Mouse (Mus musculus) intestine, embryonic 14.5 days (tissue): ENCODE measurements around the gene Prpsap1. TPM values are rescaled to one million over a fixed set of nuclear protein-coding genes. Genes with fewer than 3 reads are reported as not detected.

Experiments
- ATAC-seq: fragments of 200-750 bp; cut with Nextera tagmentation; replicated peaks from 2 replicates; pipeline ENCODE4 v1.8.0; 2017; ENCODE audit warnings: low read depth, moderate number of reproducible peaks, moderate TSS enrichment, moderate library complexity; ENCODE audit not compliant: low FRiP score, low TSS enrichment
- DNase-seq: peaks from one replicate; pipeline ENCODE4 v3.0.0-alpha.2; 2018; ENCODE audit warnings: low spot score
- H3K27ac ChIP-seq: fragments of 300-500 bp; sonication (generic); 2 replicates; pipeline ENCODE4 v1.5.1; 2014; ENCODE audit warnings: low read depth, mild to moderate bottlenecking, control low read depth
- H3K27me3 ChIP-seq: fragments of 300-500 bp; sonication (generic); replicated peaks from 2 replicates; pipeline ENCODE4 v1.6.1; 2014; ENCODE audit warnings: low read length, control low read depth; ENCODE audit not compliant: control insufficient read depth, insufficient read depth
- H3K36me3 ChIP-seq: fragments of 300-500 bp; sonication (generic); 2 replicates; pipeline ENCODE4 v1.6.1; 2014; ENCODE audit warnings: low read length, control low read depth; ENCODE audit not compliant: control insufficient read depth, insufficient read depth
- H3K4me1 ChIP-seq: fragments of 300-500 bp; sonication (generic); replicated peaks from 2 replicates; pipeline ENCODE4 v1.6.1; 2014; ENCODE audit warnings: low read length, control low read depth, mixed read lengths; ENCODE audit not compliant: control insufficient read depth, insufficient read depth
- H3K4me2 ChIP-seq: fragments of 300-500 bp; sonication (generic); 2 replicates; pipeline ENCODE4 v1.6.1; 2014; ENCODE audit warnings: low read length
- H3K4me3 ChIP-seq: fragments of 300-500 bp; sonication (generic); 2 replicates; pipeline ENCODE4 v1.5.1; 2014; ENCODE audit warnings: low read depth, low read length, control low read depth, mixed read lengths
- H3K9ac ChIP-seq: fragments of 300-500 bp; sonication (generic); 2 replicates; pipeline ENCODE4 v1.6.1; 2014; ENCODE audit warnings: mild to moderate bottlenecking, low read length
- H3K9me3 ChIP-seq: fragments of 300-500 bp; sonication (generic); 2 replicates; pipeline ENCODE4 v1.6.1; 2016; ENCODE audit warnings: low read length, control low read depth; ENCODE audit not compliant: control insufficient read depth
- WGBS: fragments of 180-500 bp; shearing (Covaris S2); extraction: QIAGEN DNeasy Blood & Tissue Kit; methylation state at CpG from one replicate; pipeline ENCODE4 v1.1.7; 2014; 5-methylcytosine and 5-hydroxymethylcytosine counted together
- polyA plus RNA-seq: library from polyadenylated mRNA; unstranded; fragments of >200 nt; fragmentation: Nextera tagmentation; extraction: Ambion mirVana; gene quantifications from 2 replicates; pipeline ENCODE4 v1.2.1, GENCODE M21; 2014

Prpsap1 gene
- polyA plus RNA-seq, 1 experiment from 2014 or later, result 207 TPM

GRCm38 (mm10) chr11:116532810-116533338, 38.9 kb upstream of the Prpsap1 start:
- H3K27ac ChIP-seq, result no peak overlapping the region
- ATAC-seq, result peak; percentile 37; the same call in 1 of the 2 replicates
- under 1% methylated on average over 50 of the region's 50 CpGs for WGBS

GRCm38 (mm10) chr11:116532262-116532809, 38.3 kb upstream of the Prpsap1 start:
- H3K27ac ChIP-seq, result no peak overlapping the region
- peak overlapping the region; percentile 98 for H3K4me2 ChIP-seq
- peak overlapping the region; percentile 49 for H3K4me3 ChIP-seq
- ATAC-seq, result peak; percentile 16; the same call in 1 of the 2 replicates
- peak; percentile 77 for DNase-seq
- no peaks in the 10 kb centered on the region for H3K36me3 ChIP-seq
- peaks cover 23% of the 10 kb centered on the region for H3K4me1 ChIP-seq
- peaks cover 45% of the 10 kb centered on the region for H3K27me3 ChIP-seq
- H3K9ac ChIP-seq, result peak overlapping the region; percentile 42
- H3K9me3 ChIP-seq, result no peaks in the 10 kb centered on the region
- WGBS, result under 1% methylated on average over 30 of the region's 30 CpGs

More at GRCm38 (mm10) chr11:116532810-116533338, 38.9 kb upstream of the Prpsap1 start:
- Histone ChIP-seq H3K9me3 (no peaks in the 10 kb centered on the region), H3K36me3 (no peaks in the 10 kb centered on the region), H3K4me2 (peak overlapping the region; percentile 98), H3K27me3 (peaks cover 45% of the 10 kb centered on the region), H3K4me1 (peaks cover 23% of the 10 kb centered on the region), H3K9ac (peak overlapping the region; percentile 42), H3K4me3 (peak overlapping the region; percentile 49)
- DNase-seq, result peak; percentile 82

- Histone ChIP-seq H3K27me3 (peaks cover 45% of the 10 kb centered on the region), H3K9me3 (no peaks in the 10 kb centered on the region), H3K27ac (no peak overlapping the region), H3K4me3 (peak overlapping the region; percentile 49), H3K4me1 (peaks cover 23% of the 10 kb centered on the region), H3K36me3 (no peaks in the 10 kb centered on the region), H3K9ac (peak overlapping the region; percentile 34), H3K4me2 (peak overlapping the region; percentile 98)
- no peak for ATAC-seq
- WGBS, result 2% methylated on average over 48 of the region's 48 CpGs
- DNase-seq, result peak; percentile 70
These were observed 37.6 kb upstream of the Prpsap1 start for GRCm38 (mm10) chr11:116531371-116532191.

GRCm38 (mm10) chr11:116530187-116531147, 36.5 kb upstream of the Prpsap1 start, which contains the start of gene Sphk1:
Sphk1 (plus strand) TSS chr11:116530925.
- 35% methylated on average over 11 of the region's 11 CpGs for WGBS
- peak within 1 kb of the TSS; percentile 49 for H3K4me3 ChIP-seq
- H3K9ac ChIP-seq, result peak within 1 kb of the TSS; percentile 34
- H3K36me3 ChIP-seq, result no peaks in the 10 kb centered on the region
- no peak within 1 kb of the TSS for H3K27ac ChIP-seq
- peaks cover 23% of the 10 kb centered on the region for H3K4me1 ChIP-seq
- ATAC-seq (no peak), DNase-seq (peak; percentile 63)
- H3K27me3 ChIP-seq, result peaks cover 45% of the 10 kb centered on the region
- no peaks in the 10 kb centered on the region for H3K9me3 ChIP-seq
- peak within 1 kb of the TSS; percentile 98 for H3K4me2 ChIP-seq

GRCm38 (mm10) chr11:116528636-116529320, 34.8 kb upstream of the Prpsap1 start:
- H3K9me3 ChIP-seq, result no peaks in the 10 kb centered on the region
- DNase-seq (no peak), ATAC-seq (no peak)
- no peak overlapping the region for H3K4me2 ChIP-seq
- H3K36me3 ChIP-seq, result no peaks in the 10 kb centered on the region
- H3K4me3 ChIP-seq, result no peak overlapping the region
- peaks cover 41% of the 10 kb centered on the region for H3K27me3 ChIP-seq
- no peak overlapping the region for H3K27ac ChIP-seq
- H3K4me1 ChIP-seq, result peaks cover 21% of the 10 kb centered on the region
- H3K9ac ChIP-seq, result no peak overlapping the region
- WGBS, result 91% methylated on average over 8 of the region's 8 CpGs

GRCm38 (mm10) chr11:116523699-116524189, 29.7 kb upstream of the Prpsap1 start:
- H3K4me3 ChIP-seq, result no peak overlapping the region
- peaks cover 13% of the 10 kb centered on the region; the same call in 1 of the 2 replicates for H3K4me1 ChIP-seq
- H3K9me3 ChIP-seq, result no peaks in the 10 kb centered on the region
- 0 out of 2 replicates have a peak overlapping the region, but pooled peaks have one; percentile 2 for H3K9ac ChIP-seq
- H3K27me3 ChIP-seq, result no peaks in the 10 kb centered on the region; the same call in 1 of the 2 replicates
- 0 out of 2 replicates have a peak, but pooled peaks have one; percentile 12 for ATAC-seq
- 0 out of 2 replicates have a peak overlapping the region, but pooled peaks have one; percentile 19 for H3K27ac ChIP-seq
- no peaks in the 10 kb centered on the region for H3K36me3 ChIP-seq
- no peak for DNase-seq
- 57% methylated on average over 5 of the region's 5 CpGs for WGBS
- no peak overlapping the region for H3K4me2 ChIP-seq

GRCm38 (mm10) chr11:116522886-116523698, 29.1 kb upstream of the Prpsap1 start:
- Histone ChIP-seq H3K4me1 (peaks cover 13% of the 10 kb centered on the region), H3K27ac (no peak overlapping the region), H3K36me3 (no peaks in the 10 kb centered on the region), H3K9me3 (no peaks in the 10 kb centered on the region), H3K27me3 (no peaks in the 10 kb centered on the region), H3K4me2 (no peak overlapping the region), H3K4me3 (no peak overlapping the region), H3K9ac (no peak overlapping the region)
- DNase-seq (no peak), ATAC-seq (no peak)
- 59% methylated on average over 16 of the region's 16 CpGs for WGBS
